Mouse (Mus musculus) heart, embryonic 13.5 days (tissue): ENCODE results near the gene Mrc2. TPM values are rescaled to one million over a fixed set of nuclear protein-coding genes. Genes with fewer than 3 reads are reported as not detected.
A peak's percentile ranks its signal among the peaks of the same experiment; 100 is the strongest.

ENCODE experiments used
- ATAC-seq: fragments of 200-750 bp; cut with Nextera tagmentation; 2 replicates; pipeline ENCODE4 v1.8.0; 2017; ENCODE audit warnings: moderate TSS enrichment; ENCODE audit not compliant: insufficient number of reproducible peaks, low FRiP score, low TSS enrichment; ENCODE audit errors: extremely low read depth
- H3K27ac ChIP-seq: fragments of 300-500 bp; sonication (generic); replicated peaks from 2 replicates; pipeline ENCODE4 v1.5.1; 2015; ENCODE audit warnings: moderate library complexity, mild to moderate bottlenecking, inconsistent platforms
- H3K27me3 ChIP-seq: fragments of 300-500 bp; sonication (generic); replicated peaks from 2 replicates; pipeline ENCODE4 v1.6.1; 2015; ENCODE audit warnings: mild to moderate bottlenecking, inconsistent platforms
- H3K36me3 ChIP-seq: fragments of 300-500 bp; sonication (generic); 2 replicates; pipeline ENCODE4 v1.6.1; 2015; ENCODE audit warnings: mild to moderate bottlenecking, inconsistent platforms
- H3K4me1 ChIP-seq: fragments of 300-500 bp; sonication (generic); 2 replicates; pipeline ENCODE4 v1.6.1; 2015; ENCODE audit warnings: inconsistent platforms
- H3K4me2 ChIP-seq: fragments of 300-500 bp; sonication (generic); 2 replicates; pipeline ENCODE4 v1.6.1; 2015; ENCODE audit warnings: inconsistent platforms, mild to moderate bottlenecking, moderate library complexity
- H3K4me3 ChIP-seq: fragments of 300-500 bp; sonication (generic); 2 replicates; pipeline ENCODE4 v1.5.1; 2015; ENCODE audit warnings: moderate library complexity, mild to moderate bottlenecking, inconsistent platforms
- H3K9ac ChIP-seq: fragments of 300-500 bp; sonication (generic); 2 replicates; pipeline ENCODE4 v1.6.1; 2015; ENCODE audit warnings: inconsistent platforms, mild to moderate bottlenecking, moderate library complexity
- H3K9me3 ChIP-seq: fragments of 300-500 bp; sonication (generic); 2 replicates; pipeline ENCODE4 v1.6.1; 2016; ENCODE audit warnings: inconsistent platforms
- WGBS: fragments of 180-500 bp; shearing (Covaris S2); methylation state at CpG from one replicate; pipeline ENCODE4 v1.1.7; 2015; ENCODE audit warnings: mixed read lengths; 5-methylcytosine and 5-hydroxymethylcytosine counted together
- polyA plus RNA-seq: library from polyadenylated mRNA; unstranded; fragments of >200 nt; fragmentation: Nextera tagmentation; extraction: Ambion mirVana; gene quantifications from 2 replicates; pipeline ENCODE4 v1.2.1, GENCODE M21; 2015

The Mrc2 gene
- polyA plus RNA-seq, 1 experiment from 2014 or later: 9.8 TPM

GRCm38 (mm10) chr11:105311291-105311975 is 19.0 kb downstream of the Mrc2 start:
- Histone ChIP-seq H3K36me3 (peaks cover 4% of the 10 kb centered on the region; the same call in 1 of the 2 replicates), H3K9me3 (no peaks in the 10 kb centered on the region), H3K4me2 (peak overlapping the region; percentile 38), H3K4me3 (no peak overlapping the region), H3K27me3 (no peaks in the 10 kb centered on the region), H3K4me1 (peaks cover 73% of the 10 kb centered on the region), H3K27ac (peak overlapping the region; percentile 40; the same call in 1 of the 2 replicates), H3K9ac (no peak overlapping the region)
- WGBS: 59% methylated on average over 24 of the region's 24 CpGs
- ATAC-seq: no peak

- Histone ChIP-seq H3K27ac (peak overlapping the region; percentile 83), H3K36me3 (0 out of 2 replicates have a peak, but pooled peaks cover 2% of the 10 kb centered on the region), H3K9me3 (no peaks in the 10 kb centered on the region), H3K27me3 (no peaks in the 10 kb centered on the region), H3K9ac (peak overlapping the region; percentile 50), H3K4me1 (peaks cover 73% of the 10 kb centered on the region), H3K4me2 (peak overlapping the region; percentile 18; the same call in 1 of the 2 replicates), H3K4me3 (no peak overlapping the region)
- WGBS: 22% methylated on average over 12 of the region's 12 CpGs
- ATAC-seq: no peak
These were observed 20.0 kb downstream of the Mrc2 start for GRCm38 (mm10) chr11:105312311-105312942.

DNA sequence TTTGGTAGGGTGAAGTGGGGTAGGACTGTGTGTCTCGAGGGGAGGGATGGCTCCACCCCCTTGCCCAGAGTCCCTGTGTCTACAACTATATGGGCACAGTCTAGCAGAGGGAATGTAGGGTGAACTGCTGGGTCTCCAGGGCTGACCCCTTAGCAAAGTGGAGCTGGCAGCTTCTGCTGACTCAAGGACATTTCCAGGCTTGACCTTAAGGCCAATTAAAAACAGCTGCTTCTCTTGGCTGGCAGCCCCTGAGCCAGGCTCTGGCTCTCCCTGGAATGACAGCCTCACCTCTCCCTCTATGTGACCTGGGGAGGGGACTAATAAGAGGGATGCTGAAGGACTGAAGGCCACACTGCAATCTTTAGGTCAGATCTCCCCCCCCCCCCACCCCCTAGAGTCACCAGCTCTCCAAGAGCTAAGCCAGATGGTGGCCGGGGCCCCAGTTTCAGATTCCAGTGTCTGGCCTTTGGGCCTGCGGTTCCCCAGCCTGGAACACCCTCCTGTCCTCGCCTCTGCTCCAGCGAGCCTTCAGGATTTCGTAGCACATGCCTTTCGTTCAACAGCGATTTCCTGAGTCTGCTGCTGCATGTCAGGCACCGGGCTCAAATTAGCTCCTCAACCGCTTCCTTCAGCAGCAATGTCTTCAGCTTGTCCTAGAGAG is 20.7 kb downstream of the Mrc2 start:
- peak overlapping the region; percentile 18 for H3K4me2 ChIP-seq
- H3K27me3 ChIP-seq: no peaks in the 10 kb centered on the region
- 10% methylated on average over 10 of the region's 10 CpGs for WGBS
- ATAC-seq: no peak
- peak overlapping the region; percentile 83 for H3K27ac ChIP-seq
- H3K4me3 ChIP-seq: no peak overlapping the region
- no peaks in the 10 kb centered on the region for H3K9me3 ChIP-seq
- peak overlapping the region; percentile 56 for H3K9ac ChIP-seq
- H3K36me3 ChIP-seq: 0 out of 2 replicates have a peak, but pooled peaks cover 2% of the 10 kb centered on the region
- H3K4me1 ChIP-seq: peaks cover 73% of the 10 kb centered on the region

DNA sequence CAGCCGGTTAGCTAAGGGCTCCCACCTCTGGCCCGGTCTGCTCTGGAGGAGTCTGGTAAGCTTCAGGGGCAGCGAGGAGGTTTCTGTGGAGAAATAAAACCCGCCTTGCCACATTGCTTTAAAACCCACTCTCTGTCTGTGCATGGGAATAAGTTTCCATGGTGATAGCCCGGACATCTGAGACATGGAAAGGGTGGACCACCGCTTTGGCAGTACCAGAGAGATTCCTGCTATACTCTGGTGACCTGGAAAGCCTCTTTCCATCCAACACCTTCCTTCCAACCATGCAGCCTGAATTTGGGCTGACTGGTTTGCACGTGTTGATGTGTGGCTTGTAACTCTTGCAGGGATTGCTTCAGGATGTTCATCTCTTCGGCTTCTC is 21.2 kb downstream of the Mrc2 start:
- H3K4me1 ChIP-seq: peaks cover 69% of the 10 kb centered on the region
- H3K27me3 ChIP-seq: no peaks in the 10 kb centered on the region
- H3K36me3 ChIP-seq: 0 out of 2 replicates have a peak, but pooled peaks cover 2% of the 10 kb centered on the region
- peak overlapping the region; percentile 18 for H3K4me2 ChIP-seq
- no peaks in the 10 kb centered on the region for H3K9me3 ChIP-seq
- WGBS: 28% methylated on average over 8 of the region's 8 CpGs
- no peak overlapping the region for H3K4me3 ChIP-seq
- peak overlapping the region; percentile 83 for H3K27ac ChIP-seq
- peak overlapping the region; percentile 63 for H3K9ac ChIP-seq
- no peak for ATAC-seq

DNA sequence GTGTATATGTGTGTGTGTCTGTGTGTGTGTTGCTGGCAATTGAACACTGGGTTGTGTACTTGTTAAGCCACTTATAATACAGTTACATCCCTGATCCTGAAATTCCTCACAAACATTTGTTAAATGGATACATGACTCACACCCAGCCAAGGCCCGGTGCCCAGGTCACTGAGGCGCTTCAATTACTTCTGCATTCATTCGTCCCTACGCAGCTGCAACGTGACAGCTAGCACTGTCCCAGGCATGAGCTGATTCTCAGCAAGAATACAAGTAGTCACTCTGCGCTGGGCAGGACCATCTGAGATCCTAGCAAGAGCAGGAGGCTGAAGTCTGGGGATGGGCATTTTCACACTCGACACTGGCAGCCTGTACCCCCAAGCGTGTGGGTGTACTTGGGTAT is 22.9 kb downstream of the Mrc2 start:
- no peaks in the 10 kb centered on the region for H3K9me3 ChIP-seq
- H3K4me2 ChIP-seq: no peak overlapping the region
- H3K4me1 ChIP-seq: peaks cover 54% of the 10 kb centered on the region
- H3K9ac ChIP-seq: no peak overlapping the region
- no peak for ATAC-seq
- H3K27me3 ChIP-seq: no peaks in the 10 kb centered on the region
- no peak overlapping the region for H3K4me3 ChIP-seq
- 75% methylated on average over 8 of the region's 8 CpGs for WGBS
- peaks cover 6% of the 10 kb centered on the region; the same call in 1 of the 2 replicates for H3K36me3 ChIP-seq
- no peak overlapping the region for H3K27ac ChIP-seq

DNA sequence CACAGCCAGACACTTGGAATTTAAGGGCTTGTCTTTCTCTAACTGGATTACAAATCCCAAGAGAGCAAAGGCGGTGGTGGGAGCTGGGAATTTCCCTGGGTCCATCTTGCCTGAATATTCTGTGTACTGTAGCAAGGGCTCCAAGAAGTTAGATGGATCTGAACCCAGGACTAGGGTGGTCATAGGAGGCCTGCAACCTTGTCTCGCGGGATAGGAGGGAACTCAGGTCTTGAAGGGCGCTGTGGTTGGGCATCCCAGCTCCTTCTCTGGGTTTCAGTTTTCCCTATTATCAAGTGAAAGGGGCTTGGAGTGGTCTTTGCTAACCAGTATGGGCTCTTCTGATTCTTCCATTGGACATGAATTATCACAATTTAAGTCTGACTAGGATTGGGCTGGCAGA is 23.7 kb downstream of the Mrc2 start:
- Histone ChIP-seq H3K4me3 (no peak overlapping the region), H3K4me1 (peaks cover 47% of the 10 kb centered on the region), H3K4me2 (no peak overlapping the region), H3K36me3 (peaks cover 6% of the 10 kb centered on the region; the same call in 1 of the 2 replicates), H3K9ac (no peak overlapping the region), H3K9me3 (no peaks in the 10 kb centered on the region), H3K27me3 (no peaks in the 10 kb centered on the region), H3K27ac (no peak overlapping the region)
- no peak for ATAC-seq
- 89% methylated on average over 4 of the region's 4 CpGs for WGBS

DNA sequence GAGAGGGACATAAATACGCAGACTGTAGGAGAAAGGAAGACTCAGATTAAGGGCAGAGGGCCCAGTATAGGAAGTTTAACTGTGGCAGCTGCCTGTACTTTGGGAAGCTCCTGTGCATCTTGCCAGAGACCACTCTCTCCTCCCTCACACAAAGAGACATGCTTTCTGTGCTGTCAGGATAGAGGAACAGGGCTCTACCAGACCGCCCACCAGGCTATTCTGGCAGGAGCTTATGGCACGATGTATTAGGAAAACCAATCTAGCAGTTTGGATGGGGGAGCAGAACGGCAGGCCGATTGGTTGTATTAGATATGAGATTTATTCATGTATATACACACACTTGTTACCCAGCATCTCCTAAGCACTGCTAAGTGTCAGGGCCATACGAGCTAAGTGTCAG is 25.3 kb downstream of the Mrc2 start:
- 90% methylated on average over 6 of the region's 6 CpGs for WGBS
- Histone ChIP-seq H3K27me3 (no peaks in the 10 kb centered on the region), H3K9me3 (no peaks in the 10 kb centered on the region), H3K4me1 (peaks cover 30% of the 10 kb centered on the region), H3K4me2 (no peak overlapping the region), H3K9ac (no peak overlapping the region), H3K4me3 (no peak overlapping the region), H3K36me3 (peaks cover 6% of the 10 kb centered on the region; the same call in 1 of the 2 replicates), H3K27ac (no peak overlapping the region)
- ATAC-seq: no peak

DNA sequence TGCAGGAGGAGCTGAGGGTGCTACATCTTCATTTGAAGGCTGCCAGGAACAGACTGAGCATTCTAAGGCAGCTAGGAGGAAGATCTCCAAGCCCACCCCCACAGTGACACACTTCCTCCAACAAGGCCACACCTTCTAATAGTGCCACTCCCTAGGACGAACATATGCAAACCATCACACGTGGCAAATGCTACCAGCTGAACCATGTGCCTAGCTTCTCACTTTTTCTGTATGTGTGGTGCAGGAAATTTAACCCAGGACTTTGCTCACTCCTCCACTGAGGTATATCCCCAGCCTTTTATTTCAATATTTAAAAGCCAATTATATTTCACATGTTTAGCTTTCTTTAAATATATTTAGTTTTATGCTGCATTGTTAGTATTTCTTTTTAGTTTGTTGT is 28.6 kb downstream of the Mrc2 start:
- peaks cover 15% of the 10 kb centered on the region for H3K36me3 ChIP-seq
- H3K27me3 ChIP-seq: no peaks in the 10 kb centered on the region
- H3K9me3 ChIP-seq: no peaks in the 10 kb centered on the region
- H3K4me1 ChIP-seq: 0 out of 2 replicates have a peak, but pooled peaks cover 6% of the 10 kb centered on the region
- 77% methylated on average over 2 of the region's 2 CpGs for WGBS
- no peak for ATAC-seq
- H3K4me2 ChIP-seq: no peak overlapping the region
- H3K27ac ChIP-seq: no peak overlapping the region
- H3K4me3 ChIP-seq: no peak overlapping the region
- no peak overlapping the region for H3K9ac ChIP-seq

GRCm38 (mm10) chr11:105323530-105323929 is 31.1 kb downstream of the Mrc2 start:
- 0 out of 2 replicates have a peak, but pooled peaks cover 6% of the 10 kb centered on the region for H3K4me1 ChIP-seq
- no peak overlapping the region for H3K9ac ChIP-seq
- H3K36me3 ChIP-seq: peaks cover 23% of the 10 kb centered on the region
- no peak overlapping the region for H3K4me2 ChIP-seq
- H3K9me3 ChIP-seq: no peaks in the 10 kb centered on the region
- WGBS: 59% methylated on average over 5 of the region's 5 CpGs
- H3K4me3 ChIP-seq: no peak overlapping the region
- ATAC-seq: no peak
- H3K27ac ChIP-seq: no peak overlapping the region
- no peaks in the 10 kb centered on the region for H3K27me3 ChIP-seq

DNA sequence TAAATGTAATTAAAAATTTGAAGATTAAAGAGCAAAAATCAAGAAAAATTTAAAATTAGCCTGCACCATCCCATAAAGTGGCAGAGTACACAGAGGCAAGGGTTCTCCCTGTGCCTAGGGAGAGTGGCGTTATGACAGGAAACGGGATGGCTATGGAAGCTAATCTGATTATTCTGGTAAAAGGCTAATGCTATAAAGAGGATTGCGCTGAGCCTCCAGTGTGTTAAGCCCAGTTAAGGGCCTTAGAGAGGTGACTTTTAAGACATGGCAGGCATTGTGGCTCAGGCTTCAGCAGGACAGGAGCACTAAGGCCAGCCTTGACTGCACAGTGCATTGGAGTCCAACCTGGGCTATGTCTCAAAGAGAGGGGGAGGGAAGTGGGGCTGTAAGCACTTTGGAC is 34.7 kb downstream of the Mrc2 start:
- Histone ChIP-seq H3K9me3 (no peaks in the 10 kb centered on the region), H3K9ac (no peak overlapping the region), H3K36me3 (peaks cover 16% of the 10 kb centered on the region), H3K4me1 (peaks cover 18% of the 10 kb centered on the region), H3K4me3 (no peak overlapping the region), H3K27ac (no peak overlapping the region), H3K4me2 (no peak overlapping the region), H3K27me3 (no peaks in the 10 kb centered on the region)
- WGBS: 80% methylated on average over 3 of the region's 3 CpGs
- no peak for ATAC-seq

DNA sequence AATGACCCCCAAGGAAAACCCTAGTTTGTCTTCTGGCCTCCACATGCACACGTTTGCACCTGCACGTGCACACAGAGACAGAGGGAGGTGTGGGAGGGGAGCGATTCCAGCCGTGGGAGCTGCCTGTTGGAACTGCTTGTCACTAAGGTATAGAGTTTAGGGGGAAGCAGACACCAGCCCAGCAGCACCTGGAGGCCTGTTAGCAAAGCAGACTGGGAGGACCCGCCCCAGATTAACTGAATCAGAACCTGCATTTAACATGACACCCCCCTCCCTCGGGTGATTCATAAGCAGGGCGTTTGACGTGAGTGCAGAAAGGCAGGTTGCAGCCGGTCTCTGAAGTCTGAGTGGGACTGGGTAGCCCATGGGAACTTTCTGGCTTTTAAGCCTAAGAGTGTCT is 37.5 kb downstream of the Mrc2 start:
- H3K9ac ChIP-seq: no peak overlapping the region
- 71% methylated on average over 9 of the region's 9 CpGs for WGBS
- no peaks in the 10 kb centered on the region for H3K9me3 ChIP-seq
- H3K36me3 ChIP-seq: peaks cover 16% of the 10 kb centered on the region
- no peak overlapping the region for H3K4me2 ChIP-seq
- H3K4me3 ChIP-seq: no peak overlapping the region
- H3K4me1 ChIP-seq: peaks cover 41% of the 10 kb centered on the region
- no peaks in the 10 kb centered on the region for H3K27me3 ChIP-seq
- H3K27ac ChIP-seq: no peak overlapping the region
- ATAC-seq: no peak
